Mouse (Mus musculus) brain, embryonic 14.5 days (tissue): ENCODE results near the gene Actn2.

ENCODE experiments used
- CTCF ChIP-seq: fragments of 200-500 bp; IDR thresholded peaks from 2 replicates; pipeline ENCODE4 v1.5.1; 2012; ENCODE audit warnings: inconsistent platforms, mild to moderate bottlenecking, moderate library complexity, borderline replicate concordance; ENCODE audit not compliant: insufficient read depth, insufficient read length; ENCODE audit errors: extremely low read depth
- POLR2A ChIP-seq: fragments of 200-500 bp; IDR thresholded peaks from 2 replicates; pipeline ENCODE4 v1.6.1; 2012; ENCODE audit warnings: mild to moderate bottlenecking, inconsistent platforms, borderline replicate concordance; ENCODE audit not compliant: poor library complexity, insufficient read depth, insufficient read length, severe bottlenecking; ENCODE audit errors: extremely low read depth

- no peak for TF ChIP-seq CTCF
- TF ChIP-seq POLR2A, result no peak
Observed at GRCm38 (mm10) chr13:12255911-12256705, 84.5 kb downstream of the Actn2 start.
